Mouse (Mus musculus) CH12.LX (cell line): Measurements from ENCODE around the gene Sprr2j-ps. TPM values are rescaled to one million over a fixed set of nuclear protein-coding genes. Genes with fewer than 3 reads are reported as not detected.

Experiments used
- DNase-seq: peaks from one replicate; pipeline ENCODE4 v3.0.0-alpha.2; 2013; ENCODE audit errors: extremely low read depth
- H3K27ac ChIP-seq: 2 replicates; pipeline ENCODE4 v1.5.1; 2012; ENCODE audit warnings: low read depth, mild to moderate bottlenecking, control low read depth, moderate library complexity; ENCODE audit not compliant: insufficient read depth
- H3K27me3 ChIP-seq: replicated peaks from 2 replicates; pipeline ENCODE3; 2012; ENCODE audit warnings: inconsistent platforms
- H3K36me3 ChIP-seq, 2 experiments: replicated peaks in 1 of 2; 2 replicates each; pipeline versions ENCODE3 to v1.6.1; 2012; ENCODE audit warnings: inconsistent platforms in 1 of 2, low read length in 1 of 2, mild to moderate bottlenecking in 1 of 2, mixed read lengths in 1 of 2, moderate library complexity in 1 of 2; ENCODE audit not compliant: control insufficient read depth in 1 of 2, insufficient read depth in 1 of 2
- H3K4me1 ChIP-seq, 2 experiments: 2 replicates each; pipeline ENCODE4 v1.6.1; 2012; ENCODE audit warnings: inconsistent platforms in 1 of 2, moderate library complexity in 1 of 2; ENCODE audit not compliant: insufficient read depth in 2 of 2, control insufficient read depth in 1 of 2
- H3K4me2 ChIP-seq: 2 replicates; pipeline ENCODE4 v1.6.1; 2012; ENCODE audit warnings: low read depth, mild to moderate bottlenecking, control low read depth; ENCODE audit not compliant: poor library complexity, insufficient read depth, severe bottlenecking
- H3K4me3 ChIP-seq, 3 experiments: fragments of 150-350 bp in 1 of 3; sonication (generic) in 1 of 3; replicated peaks in 1 of 3; 2 replicates each; pipeline versions ENCODE3 to v1.5.1; 2011 to 2012; ENCODE audit warnings: low read depth in 2 of 3, low read length in 2 of 3, mild to moderate bottlenecking in 2 of 3, moderate library complexity in 2 of 3, control low read depth in 1 of 3, improper control_type of control experiment in 1 of 3, inconsistent platforms in 1 of 3, mixed read lengths in 1 of 3; ENCODE audit not compliant: poor library complexity in 1 of 3
- H3K79me2 ChIP-seq: replicated peaks from 2 replicates; pipeline ENCODE4 v1.6.1; 2012; ENCODE audit warnings: mild to moderate bottlenecking, moderate library complexity; ENCODE audit not compliant: control insufficient read depth, poor library complexity, insufficient read depth, severe bottlenecking; ENCODE audit errors: extremely low read depth
- H3K9ac ChIP-seq: 2 replicates; pipeline ENCODE4 v1.6.1; 2012; ENCODE audit warnings: low read depth, mild to moderate bottlenecking, control low read depth, moderate library complexity; ENCODE audit not compliant: insufficient read depth
- H3K9me3 ChIP-seq: replicated peaks from 2 replicates; pipeline ENCODE3; 2012; ENCODE audit warnings: low read length, inconsistent platforms, mixed read lengths
- CHD1 ChIP-seq: IDR thresholded peaks from 2 replicates; pipeline ENCODE4 v1.6.1; 2012; ENCODE audit warnings: low read depth, low read length, improper control_type of control experiment, inconsistent platforms
- CTCF ChIP-seq, 2 experiments: IDR thresholded peaks in 1 of 2; conservative IDR thresholded peaks in 1 of 2; 2 replicates each; pipeline ENCODE4 v1.5.1; 2011 to 2012; ENCODE audit warnings: low read depth in 2 of 2, low read length in 2 of 2, improper control_type of control experiment in 1 of 2, inconsistent platforms in 1 of 2, mild to moderate bottlenecking in 1 of 2, moderate library complexity in 1 of 2
- E2F4 ChIP-seq: IDR thresholded peaks from 2 replicates; pipeline ENCODE4 v1.6.1; 2011; ENCODE audit warnings: low read depth, low read length, improper control_type of control experiment; ENCODE audit not compliant: insufficient replicate concordance
- ELF1 ChIP-seq: IDR thresholded peaks from 2 replicates; pipeline ENCODE4 v1.6.1; 2014; ENCODE audit warnings: low read depth, mild to moderate bottlenecking, inconsistent platforms, low read length, improper control_type of control experiment
- GABPA ChIP-seq: IDR thresholded peaks from 2 replicates; pipeline ENCODE4 v1.6.1; 2012; ENCODE audit warnings: low read depth, low read length, improper control_type of control experiment, inconsistent platforms; ENCODE audit not compliant: insufficient replicate concordance
- IRF4 ChIP-seq: IDR thresholded peaks from 2 replicates; pipeline ENCODE4 v1.6.1; 2014; ENCODE audit warnings: low read depth, mild to moderate bottlenecking, inconsistent platforms, low read length, improper control_type of control experiment
- JUND ChIP-seq: conservative IDR thresholded peaks from 2 replicates; pipeline ENCODE4 v1.6.1; 2011; ENCODE audit warnings: low read depth, low read length, improper control_type of control experiment
- MAFK ChIP-seq: IDR thresholded peaks from 2 replicates; pipeline ENCODE4 v1.6.1; 2011; ENCODE audit warnings: low read length, improper control_type of control experiment; ENCODE audit not compliant: insufficient replicate concordance
- MEF2A ChIP-seq: IDR thresholded peaks from 2 replicates; pipeline ENCODE4 v1.6.1; 2014; ENCODE audit warnings: low read depth, mild to moderate bottlenecking, inconsistent platforms, low read length, improper control_type of control experiment, borderline replicate concordance
- MYC ChIP-seq: IDR thresholded peaks from 2 replicates; pipeline ENCODE4 v1.6.1; 2011; ENCODE audit warnings: low read depth, mild to moderate bottlenecking, improper control_type of control experiment, low read length
- NRF1 ChIP-seq: IDR thresholded peaks from 2 replicates; pipeline ENCODE4 v1.6.1; 2014; ENCODE audit warnings: low read depth, mild to moderate bottlenecking, inconsistent platforms, low read length, improper control_type of control experiment, moderate library complexity
- POLR2A ChIP-seq: IDR thresholded peaks from 2 replicates; pipeline ENCODE4 v1.6.1; 2011; ENCODE audit warnings: low read depth, mild to moderate bottlenecking, improper control_type of control experiment, low read length
- POLR2AphosphoS2 ChIP-seq: IDR thresholded peaks from 2 replicates; pipeline ENCODE4 v1.6.1; 2011; ENCODE audit warnings: low read depth, low read length, improper control_type of control experiment
- SIN3A ChIP-seq: IDR thresholded peaks from 2 replicates; pipeline ENCODE4 v1.6.1; 2012; ENCODE audit warnings: low read length, improper control_type of control experiment, inconsistent platforms
- USF1 ChIP-seq: IDR thresholded peaks from 2 replicates; pipeline ENCODE4 v1.6.1; 2014; ENCODE audit warnings: low read depth, mild to moderate bottlenecking, inconsistent platforms, low read length, improper control_type of control experiment
- ZKSCAN1 ChIP-seq: IDR thresholded peaks from 2 replicates; pipeline ENCODE4 v1.6.1; 2012; ENCODE audit warnings: low read depth, inconsistent platforms, low read length, improper control_type of control experiment, borderline replicate concordance
- ZNF384 ChIP-seq: IDR thresholded peaks from 2 replicates; pipeline ENCODE4 v1.6.1; 2012; ENCODE audit warnings: low read depth, low read length, improper control_type of control experiment, inconsistent platforms
- dilution Hi-C: fragments of 300-500 bp; cut with MboI; formaldehyde crosslinking; loops from 2 replicates; pipeline ENCODE4 v1.14.3; 2020; ENCODE audit warnings: low sequenced_read_pairs; ENCODE audit not compliant: extremely low pct_unique_long_range_greater_than_20kb, extremely low pct_ligation_motif_present
- in situ Hi-C: fragments of 300-500 bp; cut with MboI; formaldehyde crosslinking; loops from 3 replicates; pipeline ENCODE4 v1.14.3; 2019; ENCODE audit warnings: low sequenced_read_pairs, low pct_ligation_motif_present, low pct_unique_long_range_greater_than_20kb, mixed read lengths
- polyA plus RNA-seq: library from polyadenylated mRNA; unstranded; fragments of >175 nt; gene quantifications from 2 replicates; pipeline ENCODE4 v1.2.1, GENCODE M21; 2012; ENCODE audit warnings: low read depth; ENCODE audit not compliant: insufficient read length
- total RNA-seq, 2 experiments: library from RNA; depleted of rRNA; stranded (reverse); fragments of 300-350 nt in 1 of 2; fragments of >200 nt in 1 of 2; gene quantifications; 2 replicates each; pipeline ENCODE4 v1.2.3; 2012 to 2014

Sprr2j-ps gene
- total RNA-seq (2012; rRNA removed) (not detected in 2 replicates), total RNA-seq (2014; rRNA removed) (not detected in 2 replicates), polyA plus RNA-seq (not detected in 2 replicates)

- in situ Hi-C loops (no loop called here), dilution Hi-C loops (no loop called here)
- no peaks in the 10 kb centered on the region for H3K27me3 ChIP-seq
- H3K36me3 ChIP-seq: no peaks in the 10 kb centered on the region
- H3K9me3 ChIP-seq: peaks cover 28% of the 10 kb centered on the region
- H3K4me1 ChIP-seq: no peaks in the 10 kb centered on the region
- H3K4me2 ChIP-seq: no peak within 1 kb of the TSS
- TF ChIP-seq ZNF384 (no peak), MAFK (no peak), ZKSCAN1 (no peak), E2F4 (no peak), SIN3A (no peak), GABPA (no peak), POLR2AphosphoS2 (no peak), USF1 (no peak), NRF1 (no peak), IRF4 (no peak), CTCF (conservative IDR thresholded peaks at IDR 0.05 in 1 of 2, IDR thresholded peaks at IDR 0.05 in 1 of 2; ENCODE audit: low read depth in 2 of 2, low read length in 2 of 2) (no peak), POLR2A (no peak), MEF2A (no peak), CHD1 (no peak)
- no peak within 1 kb of the TSS for H3K27ac ChIP-seq
- no peaks in the 10 kb centered on the region for H3K79me2 ChIP-seq
- no peak within 1 kb of the TSS for H3K4me3 ChIP-seq
- H3K9ac ChIP-seq: no peak within 1 kb of the TSS
- no peak for DNase-seq
These were observed at the start of gene Sprr2j-ps for GRCm38 (mm10) chr3:92417782-92418181. Sprr2j-ps (plus strand) TSS chr3:92418082.

GRCm38 (mm10) chr3:92373613-92374012 lies 44.3 kb upstream of the Sprr2j-ps start:
- H3K4me2 ChIP-seq: no peak overlapping the region
- H3K79me2 ChIP-seq: no peaks in the 10 kb centered on the region
- TF ChIP-seq ELF1 (no peak), JUND (no peak), MYC (no peak)
- no peak for DNase-seq
- H3K4me1 ChIP-seq: no peaks in the 10 kb centered on the region
- in situ Hi-C loops: no loop called here
- H3K9me3 ChIP-seq: peaks cover 36% of the 10 kb centered on the region
- no peak overlapping the region for H3K9ac ChIP-seq
- dilution Hi-C loops: no loop called here
- H3K4me3 ChIP-seq: no peak overlapping the region
- no peak overlapping the region for H3K27ac ChIP-seq
- H3K27me3 ChIP-seq: no peaks in the 10 kb centered on the region
- no peaks in the 10 kb centered on the region for H3K36me3 ChIP-seq
